ENCODE assay signal across 19 mouse cellular contexts in genomic region chr17:5385694-5386093, GRCm38 (mm10). TPM values are rescaled to one million over a fixed set of nuclear protein-coding genes. Genes with fewer than 3 reads are reported as not detected.
"Had no signal": no experiment of that assay in that cellular context is flagged by ENCODE, and none has a peak within 500 bp of the region (broad histone marks: within the 10 kb centered on the region; RNA-seq: fewer than 3 reads in every experiment).

No protein-coding gene starts in this region.

- DNase-seq: retina, postnatal 1 day; right cerebral cortex, adult 18-20 months; right cerebral cortex, postnatal 14 days; right cerebral cortex, postnatal 25 days; right cerebral cortex, postnatal 4 days; spleen, adult 18-20 months; thymus, adult 18-20 months; thymus, adult 2 months; thymus, postnatal 14 days; thymus, postnatal 25 days; thymus, postnatal 36 days; thymus, postnatal 4 days had no signal

RNA-seq across cellular contexts. Expression of gene Ldhal6b, which starts 32.9 kb away (rescaled TPM):
- polyA plus RNA-seq: neural tube, embryonic 12.5 days; neural tube, embryonic 15.5 days; stomach, embryonic 14.5 days; stomach, embryonic 15.5 days; stomach, embryonic 16.5 days; stomach, postnatal 0 days; thymus, postnatal 0 days had no signal
